Mouse (Mus musculus) lung, postnatal 14 days (tissue): ENCODE measurements around the gene B3gnt2.

ENCODE experiments used
- DNase-seq: peaks from one replicate; pipeline ENCODE4 v3.0.0; 2021

The B3gnt2 gene

DNA sequence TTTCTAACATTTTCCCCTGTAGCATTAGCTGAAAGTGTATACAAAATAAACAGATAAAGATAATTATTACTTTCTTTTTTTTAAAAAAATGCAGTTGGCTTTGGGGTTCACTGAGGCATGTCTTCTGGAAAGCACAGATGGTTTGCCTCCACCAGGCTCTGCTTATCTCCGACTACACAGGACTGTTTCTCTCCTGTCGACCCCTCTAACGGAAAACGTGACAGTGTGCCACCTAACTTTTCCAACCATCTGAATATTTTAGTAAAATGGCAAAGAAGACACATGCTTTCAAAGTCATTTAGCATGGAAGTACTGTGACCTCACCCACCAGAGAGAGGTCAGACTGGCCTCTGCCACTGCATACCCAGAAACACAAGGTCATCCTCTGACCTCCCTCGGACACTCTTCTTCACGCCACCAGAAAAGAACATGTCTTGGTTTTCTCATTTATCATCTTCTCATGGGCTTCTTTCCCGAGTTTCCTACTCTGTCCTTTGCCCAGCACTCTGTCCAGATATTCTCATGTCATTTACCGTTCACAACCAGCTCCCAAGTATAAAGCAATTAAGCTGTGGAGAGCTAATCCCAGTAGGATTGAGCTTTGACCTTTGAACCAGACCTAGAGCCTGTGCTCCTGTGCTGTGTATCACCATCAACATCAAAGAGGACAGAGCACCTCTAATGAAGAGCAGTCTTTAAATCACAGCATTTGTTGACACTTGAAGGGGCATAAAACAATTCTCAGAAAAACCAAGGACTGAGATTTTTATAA, 13.6 kb downstream of the B3gnt2 start:
- DNase-seq, result no peak

DNA sequence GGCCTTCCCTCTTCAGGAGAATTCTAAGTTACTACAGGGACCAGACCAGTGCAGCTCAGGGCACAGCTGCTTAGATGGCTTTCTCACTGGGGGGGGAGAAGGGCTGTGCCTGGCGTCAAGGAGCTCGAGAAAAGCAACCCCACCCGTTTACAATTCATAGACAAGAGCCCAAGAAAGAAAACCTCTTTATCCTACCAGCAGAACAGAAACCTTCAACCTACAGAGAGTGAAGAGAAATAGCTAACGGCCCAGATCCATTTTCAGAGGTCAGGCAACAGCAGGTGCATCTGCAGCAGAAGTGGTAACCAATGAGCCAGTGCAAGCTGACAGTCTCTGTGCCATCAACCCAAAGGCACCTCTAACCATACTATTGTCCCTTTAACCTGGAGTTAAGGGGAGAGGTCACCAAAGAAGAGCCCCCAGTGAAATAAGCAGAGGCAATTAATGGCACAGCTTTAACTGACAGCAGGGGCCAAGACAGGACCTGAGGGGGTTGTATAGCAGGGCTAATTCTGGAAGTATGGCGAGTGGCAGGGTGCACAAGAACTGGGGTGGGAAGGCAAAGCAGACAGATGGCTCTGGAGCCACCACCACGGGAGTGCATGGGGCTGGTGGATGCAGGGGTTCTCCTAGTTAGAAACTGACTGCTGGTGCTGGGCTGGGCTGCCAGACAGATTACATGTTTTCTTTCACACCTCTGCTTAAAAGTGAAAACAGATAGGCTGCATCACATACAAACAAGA, 14.5 kb downstream of the B3gnt2 start:
- no peak for DNase-seq

DNA sequence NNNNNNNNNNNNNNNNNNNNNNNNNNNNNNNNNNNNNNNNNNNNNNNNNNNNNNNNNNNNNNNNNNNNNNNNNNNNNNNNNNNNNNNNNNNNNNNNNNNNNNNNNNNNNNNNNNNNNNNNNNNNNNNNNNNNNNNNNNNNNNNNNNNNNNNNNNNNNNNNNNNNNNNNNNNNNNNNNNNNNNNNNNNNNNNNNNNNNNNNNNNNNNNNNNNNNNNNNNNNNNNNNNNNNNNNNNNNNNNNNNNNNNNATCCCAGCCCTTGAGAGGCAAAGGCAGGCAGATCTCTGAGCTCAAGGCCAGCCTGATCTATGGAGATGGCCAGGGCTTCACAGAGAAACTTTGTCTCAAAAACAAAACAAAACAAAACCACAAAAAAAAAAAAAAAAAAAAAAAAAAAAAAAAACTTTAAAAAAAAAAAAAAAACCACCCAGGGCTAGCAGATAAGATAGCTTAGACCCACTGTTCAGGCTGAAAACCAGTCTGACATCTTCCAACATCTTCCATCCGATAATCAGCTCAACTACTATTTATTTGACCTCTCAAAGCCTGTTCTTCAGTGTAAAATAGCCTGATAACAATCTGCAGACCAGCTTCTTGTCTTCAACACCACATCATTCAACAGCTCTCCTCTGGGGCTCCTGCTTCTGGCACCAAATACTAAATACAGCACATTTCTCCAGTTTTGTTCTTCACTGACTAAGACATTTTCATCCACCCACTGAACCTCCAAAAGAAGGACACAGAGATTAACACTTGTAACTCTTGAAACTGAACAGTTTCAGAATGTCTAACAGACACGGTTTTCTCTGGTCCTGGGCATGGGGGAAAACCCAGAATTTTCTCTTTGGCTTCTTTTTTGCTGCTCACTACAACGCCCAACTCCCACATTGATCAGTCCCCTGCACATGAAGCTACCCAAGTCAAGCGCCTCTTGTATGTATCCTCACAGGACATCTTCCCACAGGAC, 15.7 kb downstream of the B3gnt2 start:
- no peak for DNase-seq

DNA sequence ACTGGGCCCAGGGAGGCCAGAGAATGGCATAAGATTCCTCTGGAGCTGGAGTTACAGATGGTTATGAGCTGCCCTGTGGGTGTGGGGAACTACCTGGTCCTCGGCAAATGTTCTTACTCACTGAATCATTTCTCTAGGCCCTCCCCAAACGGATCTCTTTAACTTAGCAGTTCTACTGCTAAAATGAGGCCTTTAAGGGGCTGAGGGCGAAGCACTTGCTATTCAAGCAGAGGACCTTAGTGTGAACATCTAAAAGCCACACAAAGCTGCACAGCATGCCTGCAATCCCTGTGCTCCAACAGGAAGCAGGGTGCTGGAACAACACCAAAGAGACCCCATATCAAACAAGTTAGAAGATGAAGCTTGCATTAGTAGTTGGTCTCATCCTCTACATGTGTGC, 21.3 kb downstream of the B3gnt2 start:
- DNase-seq, result no peak

DNA sequence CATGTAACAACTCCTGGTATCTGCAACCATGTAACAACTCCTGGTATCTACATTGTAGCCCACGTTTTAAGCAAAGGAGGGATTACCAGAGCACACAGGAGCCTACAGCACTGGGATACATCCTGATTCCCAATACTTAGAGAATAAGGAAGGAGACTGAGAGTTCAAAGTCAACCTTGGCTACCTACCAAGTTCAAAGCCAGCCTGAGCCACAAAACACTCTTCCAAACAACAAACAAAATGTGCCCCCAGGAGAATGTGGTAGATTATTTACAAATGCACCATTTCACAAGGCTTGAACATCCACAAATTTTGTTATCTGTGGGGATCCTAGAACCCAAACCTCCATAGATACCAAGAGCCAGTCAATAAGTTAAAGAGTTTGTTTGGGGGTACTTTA, 22.4 kb downstream of the B3gnt2 start:
- no peak for DNase-seq

DNA sequence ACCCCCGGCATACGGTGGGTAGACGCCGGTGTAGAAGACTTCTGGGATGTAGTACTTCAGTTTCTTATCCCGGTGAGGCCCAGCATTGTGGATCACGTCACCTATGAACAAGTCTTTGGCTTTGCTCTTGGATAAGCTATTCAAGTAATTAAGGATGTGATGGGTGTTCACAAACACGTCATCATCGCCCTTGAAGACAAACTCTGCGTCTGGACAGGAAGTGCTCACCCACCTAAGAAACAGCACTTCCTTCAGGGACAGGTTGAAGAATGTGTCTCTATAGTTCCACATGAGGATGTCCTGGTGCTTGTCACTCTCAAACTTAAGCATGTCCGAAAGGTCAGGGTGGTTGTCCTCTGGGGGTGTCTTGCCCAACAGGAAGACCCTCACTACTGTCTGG, 24.5 kb downstream of the B3gnt2 start:
- DNase-seq, result no peak

DNA sequence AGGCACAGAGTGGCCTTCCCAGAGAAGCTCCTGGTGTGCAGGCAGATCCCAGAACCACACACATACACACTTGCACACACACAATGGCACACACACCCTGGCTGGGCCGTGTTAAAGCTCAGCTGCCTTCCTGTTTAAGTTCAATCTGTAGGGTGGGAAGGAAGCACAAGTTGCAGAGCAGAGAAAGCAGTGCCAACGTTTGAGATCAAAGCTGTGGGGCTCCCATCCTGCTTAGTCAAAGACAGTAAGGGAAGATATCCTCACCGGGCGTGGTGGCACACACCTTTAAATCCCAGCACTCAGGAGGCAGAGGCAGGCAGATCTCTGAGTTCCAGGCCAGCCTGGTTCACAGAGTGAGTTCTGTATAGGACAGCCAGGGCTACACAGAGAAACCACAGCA, 28.2 kb downstream of the B3gnt2 start:
- no peak for DNase-seq

DNA sequence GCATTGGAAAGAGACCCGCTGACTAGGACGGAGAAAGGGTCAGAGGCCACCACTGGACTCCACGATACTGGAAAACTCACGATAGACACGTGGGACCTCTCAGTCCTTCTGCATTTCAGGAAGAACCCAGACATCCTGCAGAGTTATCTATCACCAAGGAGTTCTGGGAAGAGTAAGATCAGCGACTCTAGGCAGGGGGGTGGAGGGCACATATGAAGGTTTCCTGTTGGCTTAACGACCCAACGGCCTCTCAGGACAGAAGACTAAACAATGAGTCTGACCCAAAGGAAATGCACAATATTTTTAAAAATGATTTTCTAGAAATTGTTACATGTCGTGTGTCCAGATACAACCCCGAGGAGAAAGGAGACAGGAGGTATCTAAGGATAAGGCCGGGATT, 28.8 kb downstream of the B3gnt2 start:
- no peak for DNase-seq

DNA sequence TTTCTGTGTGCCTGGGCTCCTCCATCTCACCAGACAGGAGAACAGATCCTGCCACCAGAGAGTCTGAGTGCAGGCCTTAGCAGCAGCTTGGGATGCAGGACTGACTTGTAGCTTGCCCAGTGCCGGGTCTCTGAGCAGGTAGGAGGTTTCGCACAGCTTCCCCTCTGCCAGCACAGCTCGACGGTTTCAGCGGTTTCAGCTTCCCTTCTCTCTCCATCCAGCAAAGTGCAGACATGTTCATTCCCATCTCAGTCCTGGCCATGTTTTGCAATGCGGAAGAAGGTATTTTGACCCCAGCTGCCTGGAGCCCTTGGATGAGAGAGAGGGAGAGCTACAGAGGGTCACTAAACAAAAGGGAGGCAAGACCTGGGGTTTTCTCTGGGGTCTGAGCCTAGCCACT, 30.1 kb downstream of the B3gnt2 start:
- DNase-seq, result no peak

DNA sequence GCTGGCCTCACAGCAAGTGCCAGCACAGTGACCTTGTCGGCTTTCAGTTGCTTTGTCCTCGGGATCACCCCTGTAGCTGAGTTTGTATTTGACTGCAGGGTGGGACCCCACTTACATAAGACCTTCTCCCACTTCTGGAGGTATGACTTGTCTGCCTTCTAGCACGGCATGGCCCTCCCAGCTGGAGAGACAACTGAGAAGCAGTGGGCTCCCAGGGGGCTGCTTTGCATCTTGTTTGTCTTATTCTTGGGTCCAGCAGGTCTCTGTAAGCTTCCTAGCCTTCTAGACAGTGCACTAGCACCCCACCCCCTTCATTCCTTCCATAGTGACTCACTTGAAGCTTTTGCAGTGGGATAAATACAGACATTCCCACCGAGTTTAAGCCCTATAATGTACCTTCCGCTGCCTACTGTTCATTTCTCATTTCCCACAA, 30.6 kb downstream of the B3gnt2 start:
- no peak for DNase-seq

DNA sequence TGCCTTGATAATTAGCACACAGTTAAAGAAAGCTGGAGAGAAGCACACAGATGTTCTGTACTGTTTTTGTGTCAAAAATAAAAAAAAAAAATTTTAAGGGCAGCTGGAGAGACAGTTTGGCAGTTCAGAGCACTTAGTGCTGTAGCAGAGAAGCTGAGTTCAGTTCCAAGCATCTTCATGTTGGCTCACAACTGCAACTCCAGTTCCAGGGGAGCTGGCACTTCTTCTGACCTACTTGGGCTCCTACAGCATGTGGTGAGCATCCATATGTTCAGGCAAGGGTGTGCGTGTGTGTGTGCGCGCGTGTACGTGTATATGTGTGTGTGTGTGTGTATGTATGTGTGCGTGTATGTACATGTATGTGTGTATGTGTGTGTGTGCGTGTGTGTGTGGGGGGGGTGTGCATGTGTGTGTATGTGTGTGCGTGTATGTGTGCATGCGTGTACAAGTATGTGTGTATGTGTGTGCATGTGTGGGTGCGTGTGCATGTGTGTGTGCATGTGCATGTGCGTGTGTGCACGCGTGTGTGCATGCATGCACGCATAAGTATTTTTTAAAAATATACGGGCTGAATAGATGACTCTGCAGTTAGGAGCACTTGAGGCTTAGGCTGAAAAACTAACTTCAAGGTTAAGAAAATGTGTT, 31.7 kb downstream of the B3gnt2 start:
- no peak for DNase-seq

DNA sequence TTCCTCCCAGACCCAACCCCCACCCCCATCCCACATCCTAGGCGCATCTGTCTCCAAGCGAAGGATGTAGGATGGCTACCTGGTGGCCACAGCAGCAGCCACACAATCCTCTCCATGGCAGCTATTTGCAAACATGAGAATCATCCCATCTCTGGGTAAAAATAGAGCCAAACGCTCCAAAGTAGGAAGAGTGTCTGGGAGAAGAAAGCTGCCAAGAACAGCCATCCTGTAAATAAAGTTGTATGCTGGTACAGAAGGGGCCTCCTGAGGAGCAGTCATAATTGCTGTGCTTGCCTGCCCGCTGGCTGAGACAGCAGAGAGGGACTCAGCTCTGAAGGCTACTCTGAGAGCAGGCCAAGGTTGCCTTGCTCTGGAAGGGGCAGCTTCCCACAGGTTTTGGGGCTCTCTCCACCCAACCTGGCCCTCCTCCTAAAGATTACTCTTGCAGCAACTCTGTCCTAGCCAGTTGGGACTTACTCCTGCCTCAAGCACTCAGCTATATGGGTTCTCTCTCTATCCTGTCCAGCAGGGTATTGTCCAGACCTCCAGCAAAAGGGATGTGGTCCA, 33.2 kb downstream of the B3gnt2 start:
- no peak for DNase-seq

DNA sequence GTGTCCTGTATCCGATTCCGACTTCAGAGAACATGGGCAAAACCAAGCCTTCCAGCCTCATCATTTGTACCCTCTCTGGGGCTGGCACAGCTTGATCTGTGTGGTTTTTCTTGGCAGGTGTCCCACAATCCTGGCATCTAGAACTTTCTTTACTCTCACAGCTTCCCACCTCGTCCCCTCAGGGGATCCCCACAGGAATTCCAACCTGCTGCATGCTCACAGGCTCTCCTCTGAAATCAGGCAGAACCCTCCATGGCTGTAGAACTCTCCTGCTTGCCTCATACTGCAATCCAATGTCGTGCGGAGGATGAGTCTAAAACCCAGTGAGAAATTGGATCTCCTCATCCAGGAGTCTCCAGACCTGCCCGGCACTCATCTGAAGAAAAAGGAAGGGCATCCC, 34.1 kb downstream of the B3gnt2 start:
- DNase-seq, result no peak

DNA sequence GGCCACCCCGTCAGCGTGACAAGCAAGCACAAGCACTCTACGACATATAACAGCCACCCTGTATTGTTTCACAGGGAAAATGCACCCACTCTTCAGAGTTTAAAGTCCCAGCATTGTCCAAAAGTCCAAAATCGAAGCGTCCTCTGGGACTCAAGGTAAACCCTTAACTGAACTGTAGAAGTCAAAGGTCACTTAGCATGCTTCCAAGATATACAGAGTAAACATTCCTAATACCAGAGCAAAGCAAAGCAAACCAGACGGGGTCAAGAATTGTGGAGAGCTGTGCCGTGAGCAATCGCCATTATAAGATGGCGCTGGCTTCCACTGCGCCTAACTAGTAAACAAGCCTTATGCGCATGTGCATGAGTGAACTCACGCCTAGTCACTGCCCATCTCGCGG, 34.7 kb downstream of the B3gnt2 start:
- DNase-seq, result no peak

DNA sequence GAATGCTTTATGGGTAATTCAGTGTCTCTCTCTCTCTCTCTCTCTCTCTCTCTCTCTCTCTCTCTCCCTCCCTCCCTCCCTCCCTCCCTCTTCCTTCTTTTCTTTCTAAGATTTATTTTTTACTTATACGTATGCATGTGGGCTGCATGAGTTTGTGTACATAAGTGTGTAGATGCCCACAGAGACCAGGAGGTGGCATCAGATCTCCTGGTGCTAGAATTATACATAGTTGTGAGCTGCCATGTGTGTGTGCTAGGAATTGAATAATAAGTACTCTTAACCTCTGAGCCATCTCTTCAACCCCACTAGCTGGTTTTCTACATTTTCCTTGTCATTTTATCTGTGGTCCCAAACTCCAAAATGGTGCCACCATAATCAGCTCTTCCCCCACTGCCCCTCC, 35.2 kb downstream of the B3gnt2 start:
- DNase-seq, result no peak

DNA sequence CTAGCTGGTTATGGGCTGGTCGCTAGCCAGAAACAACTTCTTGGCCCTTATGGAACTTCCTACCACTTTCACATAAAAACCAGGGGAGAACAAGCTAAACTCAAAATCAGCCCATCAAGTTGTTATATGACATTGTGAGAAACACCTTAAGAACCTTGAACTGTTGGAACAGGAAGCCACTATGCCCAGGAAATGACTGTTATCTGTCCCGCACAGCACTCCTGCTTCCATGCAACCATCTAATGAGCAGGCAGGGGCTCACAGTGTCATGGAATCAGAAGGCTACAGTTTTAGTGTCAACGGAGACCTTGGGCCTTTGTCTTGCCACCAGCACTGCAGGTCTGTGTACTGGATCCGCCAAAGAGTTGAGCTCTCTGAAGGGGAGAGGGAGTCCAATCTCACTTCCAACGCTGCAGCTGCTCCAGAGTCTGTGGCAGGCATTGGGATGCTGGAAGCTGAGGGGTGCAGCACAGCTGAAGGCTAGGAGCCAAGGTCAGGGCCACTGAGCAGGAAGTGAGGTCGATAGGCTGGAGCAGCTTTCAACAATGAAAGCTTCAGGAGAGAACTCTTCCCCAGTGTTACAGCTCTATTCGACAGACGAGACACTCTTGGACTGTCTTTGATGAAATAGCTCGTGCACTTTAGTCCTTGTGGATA, 36.6 kb downstream of the B3gnt2 start:
- no peak for DNase-seq

DNA sequence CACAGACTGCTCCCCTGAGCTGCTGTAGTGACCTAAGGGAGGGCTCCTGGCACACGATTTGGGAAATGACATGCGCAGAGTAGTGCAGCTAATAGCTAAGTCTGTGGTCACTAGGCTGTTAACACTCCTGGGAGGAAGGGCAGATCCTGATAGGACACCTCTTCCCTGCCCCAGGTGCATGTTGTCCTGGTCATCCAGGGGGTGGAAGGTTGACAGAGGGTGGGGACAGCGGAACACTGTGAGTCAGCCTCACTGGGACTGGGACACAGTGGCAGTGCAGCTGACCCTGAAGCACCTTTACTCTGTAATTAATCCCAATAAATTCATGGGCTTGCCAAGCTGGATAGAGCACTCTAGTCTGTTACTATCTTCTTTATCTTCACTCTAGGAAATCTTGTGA, 39.5 kb downstream of the B3gnt2 start:
- no peak for DNase-seq

DNA sequence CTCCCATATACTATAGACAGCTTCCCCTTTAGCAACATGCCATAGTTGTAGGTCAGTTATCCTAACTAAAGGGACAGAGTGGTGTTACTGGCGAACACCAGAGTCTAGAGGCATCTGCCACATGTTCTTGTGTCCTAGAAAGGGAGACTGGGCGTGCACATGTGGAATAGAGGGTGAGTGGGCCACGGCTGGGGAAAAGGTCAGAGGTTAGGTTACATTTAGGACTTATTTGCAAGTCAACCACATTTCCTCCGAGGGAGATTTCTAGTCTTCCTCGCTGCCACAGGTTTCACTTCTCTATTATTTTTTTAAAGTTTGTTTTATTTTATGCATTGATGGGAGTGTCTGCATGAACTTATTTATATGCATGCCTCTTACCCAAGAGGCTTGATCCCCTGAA, 42.4 kb downstream of the B3gnt2 start:
- DNase-seq, result no peak

DNA sequence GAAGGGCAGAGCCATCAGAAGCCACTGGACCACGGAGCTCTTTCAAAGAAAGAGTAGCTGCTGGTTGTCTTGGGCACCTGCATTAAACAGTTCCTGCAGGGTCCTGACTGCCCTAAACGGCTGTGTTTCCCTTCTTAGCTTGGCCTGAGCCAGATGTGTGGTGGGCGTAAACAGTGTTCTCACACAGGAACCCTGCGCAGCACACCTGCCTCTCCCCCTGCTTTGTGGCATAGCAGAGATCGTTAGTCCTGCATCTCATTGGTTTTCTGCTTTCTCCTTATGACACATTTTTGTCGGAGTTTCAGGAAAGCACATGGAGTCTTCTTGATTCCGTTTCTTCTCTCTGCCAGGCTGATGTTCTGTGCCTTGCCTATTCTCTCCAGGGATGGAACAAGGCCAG, 44.9 kb downstream of the B3gnt2 start:
- DNase-seq, result no peak

DNA sequence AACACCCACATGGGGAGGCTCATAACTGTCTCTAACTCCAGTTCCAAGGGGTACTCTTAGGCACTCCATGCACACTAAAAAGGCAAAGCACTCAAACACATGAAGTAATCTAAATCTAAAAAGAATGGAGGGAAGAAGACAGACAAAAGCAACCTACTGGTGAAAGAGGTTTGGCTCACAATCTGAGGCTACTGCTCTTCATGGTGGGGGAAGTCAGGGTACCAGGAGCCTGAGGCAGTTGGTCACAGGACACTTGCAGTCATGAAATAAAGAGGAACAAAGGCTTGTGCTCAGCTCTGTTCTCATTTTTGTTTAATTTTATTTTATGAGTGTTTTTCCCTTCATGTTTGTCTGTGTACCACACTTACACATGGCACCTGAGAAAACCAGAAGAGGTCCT, 45.6 kb downstream of the B3gnt2 start:
- DNase-seq, result no peak

DNA sequence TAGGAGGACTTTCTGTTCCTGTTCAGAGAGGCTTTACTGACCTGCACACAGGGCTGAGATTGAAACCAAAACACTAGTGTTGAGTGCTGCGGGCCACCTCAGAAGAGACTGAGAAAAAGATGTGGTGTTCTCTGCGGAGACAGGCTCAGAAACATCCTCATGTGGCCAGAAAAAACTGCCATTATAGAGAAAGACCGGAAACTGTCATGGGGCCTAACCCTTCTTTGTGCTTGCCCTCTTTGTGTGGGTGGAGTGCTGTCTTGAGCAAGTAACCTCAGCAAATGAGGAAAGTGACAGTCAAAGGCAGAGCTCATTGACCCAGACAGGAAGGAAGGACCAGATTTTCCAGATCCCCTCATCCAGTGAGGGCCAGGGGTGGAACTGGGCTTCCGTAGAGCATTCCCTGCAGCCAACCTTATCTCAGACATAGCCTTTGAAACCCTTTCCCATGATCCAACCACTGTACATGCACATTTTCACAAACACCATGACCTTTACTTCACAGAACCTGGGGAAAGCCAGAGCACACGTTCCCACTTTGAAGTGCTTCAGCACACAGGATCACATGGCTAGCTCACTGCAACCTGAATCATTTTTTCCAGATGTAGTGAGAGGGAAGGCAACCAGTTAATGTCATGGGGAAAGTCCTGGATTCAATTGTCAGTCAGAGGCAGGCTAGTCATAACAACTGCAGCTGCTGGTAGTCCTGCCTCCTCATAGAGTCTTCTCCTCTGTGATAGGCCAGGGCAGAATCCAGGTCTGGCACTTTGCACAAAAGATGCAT, 46.6 kb downstream of the B3gnt2 start:
- DNase-seq, result no peak
